Mouse (Mus musculus) liver, embryonic 14.5 days (tissue): ENCODE data around the gene Cxcl14. TPM values are rescaled to one million over a fixed set of nuclear protein-coding genes. Genes with fewer than 3 reads are reported as not detected.

Experiments used
- ATAC-seq: fragments of 200-750 bp; cut with Nextera tagmentation; 2 replicates; pipeline ENCODE4 v1.8.0; 2017; ENCODE audit warnings: moderate number of reproducible peaks, mild to moderate bottlenecking, moderate library complexity; ENCODE audit not compliant: insufficient read depth
- DNase-seq, 3 experiments: peaks; one replicate each; pipeline ENCODE4 v3.0.0-alpha.2; 2012 to 2013; ENCODE audit warnings: low read depth in 3 of 3, low spot score in 3 of 3
- H3K27ac ChIP-seq: fragments of 300-500 bp; sonication (generic); 2 replicates; pipeline ENCODE4 v1.5.1; 2014; ENCODE audit warnings: moderate library complexity, mild to moderate bottlenecking, control low read depth, inconsistent platforms
- H3K27me3 ChIP-seq: fragments of 300-500 bp; sonication (generic); 2 replicates; pipeline ENCODE4 v1.6.1; 2014; ENCODE audit warnings: mild to moderate bottlenecking, low read length, moderate library complexity; ENCODE audit not compliant: control insufficient read depth, insufficient read depth
- H3K36me3 ChIP-seq: fragments of 300-500 bp; sonication (generic); replicated peaks from 2 replicates; pipeline ENCODE4 v1.6.1; 2014; ENCODE audit warnings: low read depth; ENCODE audit not compliant: control insufficient read depth, insufficient read depth
- H3K4me1 ChIP-seq, 2 experiments: fragments of 200-500 bp in 1 of 2; fragments of 300-500 bp in 1 of 2; sonication (generic) in 1 of 2; replicated peaks; 2 replicates each; pipeline ENCODE4 v1.6.1; 2012 to 2014; ENCODE audit warnings: antibody characterized with exemption in 1 of 2, inconsistent platforms in 1 of 2, low read length in 1 of 2; ENCODE audit not compliant: control insufficient read depth in 2 of 2, insufficient read depth in 2 of 2
- H3K4me2 ChIP-seq: fragments of 300-500 bp; sonication (generic); 2 replicates; pipeline ENCODE4 v1.6.1; 2014; ENCODE audit warnings: low read depth, mild to moderate bottlenecking, control low read depth, moderate library complexity
- H3K4me3 ChIP-seq, 2 experiments: fragments of 200-500 bp in 1 of 2; fragments of 300-500 bp in 1 of 2; sonication (generic) in 1 of 2; 2 replicates each; pipeline ENCODE4 v1.5.1; 2012 to 2014; ENCODE audit warnings: low read depth in 2 of 2, low read length in 2 of 2, mild to moderate bottlenecking in 2 of 2, control low read depth in 1 of 2, inconsistent platforms in 1 of 2, moderate library complexity in 1 of 2; ENCODE audit not compliant: insufficient read depth in 1 of 2
- H3K9ac ChIP-seq: fragments of 300-500 bp; sonication (generic); replicated peaks from 2 replicates; pipeline ENCODE4 v1.6.1; 2014; ENCODE audit warnings: mild to moderate bottlenecking, control low read depth, moderate library complexity
- H3K9me3 ChIP-seq: fragments of 300-500 bp; sonication (generic); 2 replicates; pipeline ENCODE4 v1.6.1; 2016; ENCODE audit warnings: low read length, mixed read lengths; ENCODE audit not compliant: control insufficient read depth
- CTCF ChIP-seq: IDR thresholded peaks from 2 replicates; pipeline ENCODE4 v1.5.1; 2016; ENCODE audit warnings: antibody characterized with exemption, low read depth, control low read depth
- EP300 ChIP-seq: IDR thresholded peaks from 2 replicates; pipeline ENCODE4 v1.6.1; 2016; ENCODE audit warnings: antibody characterized with exemption, low read depth
- WGBS: fragments of 180-500 bp; shearing (Covaris S2); extraction: QIAGEN DNeasy Blood & Tissue Kit; methylation state at CpG from one replicate; pipeline ENCODE4 v1.1.7; 2014; ENCODE audit not compliant: insufficient replicate concordance; 5-methylcytosine and 5-hydroxymethylcytosine counted together
- polyA plus RNA-seq, 2 experiments: library from polyadenylated mRNA; depleted of rRNA in 1 of 2; stranded (reverse) in 1 of 2; unstranded in 1 of 2; fragments of >200 nt; fragmentation: Nextera tagmentation in 1 of 2; extraction: Ambion mirVana in 1 of 2; gene quantifications; 2 replicates each; pipeline versions ENCODE4 v1.2.1 to v1.2.3; 2012 to 2014

The Cxcl14 gene
- polyA plus RNA-seq, 2 experiments: 0.20 TPM; not detected in 1

DNA sequence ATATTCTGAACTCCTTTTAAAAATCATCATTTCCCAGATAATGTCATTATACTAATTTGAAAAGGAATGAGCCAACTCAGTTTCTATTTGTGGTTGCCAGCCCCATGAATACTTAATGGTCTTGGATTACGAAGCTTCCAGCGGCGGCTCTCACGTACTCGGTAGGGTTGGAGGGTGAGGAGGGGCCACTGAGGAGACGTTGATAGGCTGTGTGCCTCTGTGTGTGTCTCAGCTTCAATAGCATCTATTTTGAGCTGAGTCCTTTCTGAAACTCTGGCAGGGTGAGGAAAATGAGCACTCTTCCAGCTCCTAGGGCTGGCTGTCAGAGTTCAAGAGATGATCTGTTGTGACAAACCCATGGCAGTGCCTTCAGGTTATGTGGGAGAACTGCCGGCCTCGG lies 40.6 kb upstream of the Cxcl14 start:
- ATAC-seq (no peak), DNase-seq (no peak)
- H3K9ac ChIP-seq: no peak overlapping the region
- H3K36me3 ChIP-seq: no peaks in the 10 kb centered on the region
- no peak overlapping the region for H3K27ac ChIP-seq
- H3K27me3 ChIP-seq: no peaks in the 10 kb centered on the region
- no peak overlapping the region for H3K4me2 ChIP-seq
- 47% methylated on average over 8 of the region's 8 CpGs for WGBS
- no peaks in the 10 kb centered on the region for H3K9me3 ChIP-seq
- no peak overlapping the region for H3K4me3 ChIP-seq
- TF ChIP-seq CTCF: no peak
- TF ChIP-seq EP300: no peak
- no peaks in the 10 kb centered on the region for H3K4me1 ChIP-seq

DNA sequence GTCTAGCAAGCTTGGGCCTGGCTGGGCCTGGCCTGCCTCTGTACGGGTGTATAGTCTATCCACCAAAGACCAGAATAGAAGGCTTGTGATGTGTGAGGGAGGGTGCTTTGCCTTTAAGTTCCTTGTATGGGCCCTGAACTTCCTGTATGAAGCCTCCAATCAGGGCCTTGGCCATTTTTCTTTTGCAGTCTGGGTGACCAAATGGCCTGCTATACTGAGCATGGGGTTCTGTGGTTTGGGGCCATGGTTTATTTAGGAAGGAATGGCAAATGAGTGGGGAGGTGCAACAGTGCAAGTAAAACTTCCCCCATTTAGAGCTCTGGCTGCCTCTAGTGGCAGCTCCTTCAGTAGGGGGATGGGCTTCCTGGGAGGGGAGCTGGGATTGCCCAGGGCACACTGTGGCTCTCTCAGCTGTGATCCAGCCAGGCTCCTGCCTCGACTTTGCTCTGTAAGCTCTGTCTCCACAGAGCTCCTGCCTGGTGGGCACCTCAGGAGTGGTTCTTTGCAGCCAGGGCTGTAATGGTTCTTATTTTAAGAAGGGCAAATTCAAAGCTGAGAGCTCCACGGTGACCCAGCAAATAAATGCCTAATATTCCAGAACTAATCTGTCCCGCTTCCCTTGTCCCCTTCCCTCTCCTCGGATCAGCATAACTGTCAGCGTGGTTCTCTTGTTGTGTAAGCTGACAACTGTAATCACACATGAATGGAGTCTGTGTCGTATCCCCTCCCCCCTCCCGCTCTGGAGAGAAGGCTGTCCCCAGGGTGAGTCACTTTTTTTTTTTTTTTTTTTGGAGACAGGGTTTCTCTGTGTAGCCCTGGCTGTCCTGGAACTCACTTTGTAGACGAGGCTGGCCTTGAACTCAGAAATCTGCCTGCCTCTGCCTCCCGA lies 38.7 kb upstream of the Cxcl14 start:
- no peak for ATAC-seq
- H3K4me3 ChIP-seq: no peak overlapping the region
- no peak for DNase-seq
- H3K9me3 ChIP-seq: no peaks in the 10 kb centered on the region
- WGBS: 45% methylated on average over 10 of the region's 10 CpGs
- no peaks in the 10 kb centered on the region for H3K27me3 ChIP-seq
- no peaks in the 10 kb centered on the region for H3K4me1 ChIP-seq
- H3K27ac ChIP-seq: no peak overlapping the region
- H3K4me2 ChIP-seq: no peak overlapping the region
- no peak overlapping the region for H3K9ac ChIP-seq
- no peaks in the 10 kb centered on the region for H3K36me3 ChIP-seq
- TF ChIP-seq CTCF: no peak
- TF ChIP-seq EP300: no peak

DNA sequence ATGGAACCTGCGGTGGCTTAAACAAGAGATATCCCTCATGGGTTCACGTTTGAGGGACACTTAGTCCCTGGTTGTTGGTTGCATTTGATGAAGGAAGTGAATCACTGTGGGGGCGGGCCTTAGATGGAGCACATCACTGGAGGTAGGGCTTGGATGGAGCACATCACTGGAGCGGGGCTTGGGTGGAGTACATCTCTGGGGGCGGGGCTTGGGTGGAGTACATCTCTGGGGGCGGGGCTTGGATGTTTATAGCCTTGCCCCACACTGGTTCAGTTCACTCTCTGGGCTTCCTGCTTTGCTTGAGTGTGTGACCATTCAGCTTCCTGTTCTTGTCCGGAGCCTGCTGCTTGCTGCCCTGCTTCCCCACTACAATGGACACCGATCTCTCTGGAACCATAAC lies 37.9 kb upstream of the Cxcl14 start:
- H3K9ac ChIP-seq: no peak overlapping the region
- no peak overlapping the region for H3K4me3 ChIP-seq
- no peaks in the 10 kb centered on the region for H3K36me3 ChIP-seq
- no peaks in the 10 kb centered on the region for H3K4me1 ChIP-seq
- H3K27ac ChIP-seq: no peak overlapping the region
- H3K4me2 ChIP-seq: no peak overlapping the region
- TF ChIP-seq CTCF (no peak), EP300 (no peak)
- DNase-seq: no peak
- H3K27me3 ChIP-seq: no peaks in the 10 kb centered on the region
- no peak for ATAC-seq
- no peaks in the 10 kb centered on the region for H3K9me3 ChIP-seq
- 47% methylated on average over 8 of the region's 8 CpGs for WGBS

DNA sequence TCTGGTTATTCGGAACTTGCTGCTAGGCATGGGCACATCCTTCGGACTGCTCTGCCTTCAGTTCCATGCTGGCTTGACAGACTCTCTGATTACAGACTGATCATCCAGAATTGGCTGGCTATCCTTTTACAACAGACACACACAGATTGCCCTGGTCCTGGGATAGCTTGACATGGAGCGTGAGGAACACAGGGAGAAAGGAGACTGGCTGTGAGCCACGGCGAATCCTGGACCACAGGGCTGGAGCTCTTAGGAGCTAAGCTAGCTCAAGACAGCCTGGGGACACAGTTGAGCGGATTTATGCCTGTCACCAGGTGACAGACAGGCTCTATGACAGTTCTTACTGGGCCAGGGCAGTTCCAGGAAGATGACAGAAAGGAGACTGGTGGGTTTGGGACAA lies 36.0 kb upstream of the Cxcl14 start:
- H3K9me3 ChIP-seq: no peaks in the 10 kb centered on the region
- no peak overlapping the region for H3K4me2 ChIP-seq
- ATAC-seq (no peak), DNase-seq (no peak)
- H3K9ac ChIP-seq: no peak overlapping the region
- no peak overlapping the region for H3K27ac ChIP-seq
- H3K4me1 ChIP-seq: no peaks in the 10 kb centered on the region
- H3K27me3 ChIP-seq: no peaks in the 10 kb centered on the region
- H3K4me3 ChIP-seq: no peak overlapping the region
- 59% methylated on average over 6 of the region's 6 CpGs for WGBS
- no peaks in the 10 kb centered on the region for H3K36me3 ChIP-seq
- TF ChIP-seq CTCF: no peak
- no peak for TF ChIP-seq EP300

GRCm38 (mm10) chr13:56330603-56331455 lies 34.5 kb upstream of the Cxcl14 start:
- Histone ChIP-seq H3K36me3 (no peaks in the 10 kb centered on the region), H3K4me2 (no peak overlapping the region), H3K27me3 (no peaks in the 10 kb centered on the region), H3K9ac (no peak overlapping the region), H3K4me3 (no peak overlapping the region), H3K4me1 (no peaks in the 10 kb centered on the region), H3K27ac (no peak overlapping the region), H3K9me3 (no peaks in the 10 kb centered on the region)
- no peak for ATAC-seq
- no peak for DNase-seq
- TF ChIP-seq EP300 (no peak), CTCF (no peak)
- 40% methylated on average over 10 of the region's 10 CpGs for WGBS
